Mouse (Mus musculus): ENCODE measurements around the gene Ptk6.

DNA sequence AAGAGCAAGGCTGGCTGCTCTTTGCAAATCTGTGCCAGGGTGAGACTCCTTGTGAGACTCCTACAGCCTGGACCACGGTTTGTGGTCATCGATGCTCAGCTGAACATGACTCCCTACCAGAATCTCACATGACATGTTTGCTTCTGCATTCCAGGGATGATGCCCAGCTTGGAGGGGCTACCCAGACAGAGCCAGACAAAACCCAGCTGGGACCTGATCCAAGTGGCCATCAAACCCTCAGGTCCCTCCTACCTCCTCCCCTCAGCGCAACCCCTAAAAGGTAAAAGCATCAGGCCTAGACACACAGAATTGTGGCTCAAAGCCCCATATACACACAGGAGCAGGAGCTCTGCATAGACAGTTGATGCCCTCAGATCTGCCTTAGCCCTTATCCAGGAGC, 48.2 kb downstream of the Ptk6 start:
- no peak for TF ChIP-seq POLR2AphosphoS5 (IDR thresholded peaks at IDR 0.05; ENCODE audit: borderline replicate concordance, low read depth, low read length)
- no peak for TF ChIP-seq POLR2A (IDR thresholded peaks at IDR 0.05; ENCODE audit: control insufficient read depth in 1 of 2, insufficient read depth in 1 of 2, low read depth in 1 of 2, low read length in 2 of 2, poor library complexity in 1 of 2)
- no peak for TF ChIP-seq ZNF384 (IDR thresholded peaks at IDR 0.05; ENCODE audit: low read depth, low read length)
- no peak for TF ChIP-seq CHD1 (IDR thresholded peaks at IDR 0.05; ENCODE audit: low read depth, low read length)
- no peak for TF ChIP-seq TAL1 (IDR thresholded peaks at IDR 0.05; ENCODE audit: low read length)
- TF ChIP-seq NRF1 (IDR thresholded peaks at IDR 0.05; ENCODE audit: insufficient read depth, low read depth, low read length, poor library complexity, severe bottlenecking): no peak
- no peak for TF ChIP-seq CTCF (IDR thresholded peaks at IDR 0.05 in 2 of 3, conservative IDR thresholded peaks at IDR 0.05 in 1 of 3; ENCODE audit: control insufficient read depth in 1 of 3, insufficient read depth in 1 of 3, low read depth in 2 of 3, low read length in 3 of 3, poor library complexity in 1 of 3, severe bottlenecking in 1 of 3)
- no peak for TF ChIP-seq BHLHE40 (IDR thresholded peaks at IDR 0.05; ENCODE audit: borderline replicate concordance, low read depth, low read length)
- no peak for TF ChIP-seq EP300 (IDR thresholded peaks at IDR 0.05; ENCODE audit: low read depth in 1 of 2, low read length in 2 of 2)
- TF ChIP-seq E2F4 (IDR thresholded peaks at IDR 0.05; ENCODE audit: borderline replicate concordance, low read depth, low read length): no peak
- TF ChIP-seq USF1 (IDR thresholded peaks at IDR 0.05; ENCODE audit: low read depth, low read length): no peak
- no peak for TF ChIP-seq ZKSCAN1 (IDR thresholded peaks at IDR 0.05; ENCODE audit: low read depth, low read length)
- TF ChIP-seq CHD2 (IDR thresholded peaks at IDR 0.05; ENCODE audit: low read length): no peak
